Mouse (Mus musculus) cerebellum, postnatal 25 days (tissue): ENCODE data around the gene Chd2.

Experiments
- DNase-seq, 2 experiments: peaks; one replicate each; pipeline ENCODE4 v3.0.0; 2021; ENCODE audit warnings: mixed read lengths in 2 of 2

Chd2 gene

DNA sequence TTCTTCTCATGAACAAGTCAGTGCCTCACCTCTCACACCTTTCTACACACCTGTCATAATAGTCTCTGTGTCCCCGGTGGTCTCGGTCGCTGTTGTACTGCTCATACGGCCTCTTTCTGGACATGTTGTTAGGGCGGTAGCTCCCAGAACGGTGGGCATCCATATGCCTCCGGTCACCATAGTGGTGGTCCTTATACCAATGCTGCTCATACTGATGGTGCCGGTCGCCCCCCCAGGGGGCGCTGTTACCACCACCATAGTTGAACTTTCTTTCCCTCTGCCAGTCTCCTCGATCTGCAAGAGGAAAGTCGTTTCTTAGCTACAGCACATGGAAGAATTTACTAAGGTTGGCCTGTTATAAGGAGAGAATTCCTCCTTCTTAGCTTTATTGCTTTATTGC, 105.9 kb downstream of the Chd2 start:
- peak in 1 of 2 experiments; percentile 39 for DNase-seq

DNA sequence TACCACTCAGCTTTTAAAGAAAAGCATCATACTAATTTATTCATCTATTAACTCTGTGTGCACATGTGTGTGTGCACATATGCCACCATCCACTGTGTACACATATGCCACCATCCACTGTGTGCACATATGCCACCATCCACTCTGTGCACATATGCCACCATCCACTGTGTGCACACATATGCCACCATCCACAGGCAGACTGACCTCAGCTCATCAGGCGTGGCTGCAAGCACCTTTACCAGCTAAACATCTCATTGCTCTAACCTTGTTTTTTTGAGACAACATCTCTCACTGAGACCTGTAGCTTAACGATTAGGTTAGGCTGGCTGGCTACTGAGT, 107.3 kb downstream of the Chd2 start:
- DNase-seq = no peak

DNA sequence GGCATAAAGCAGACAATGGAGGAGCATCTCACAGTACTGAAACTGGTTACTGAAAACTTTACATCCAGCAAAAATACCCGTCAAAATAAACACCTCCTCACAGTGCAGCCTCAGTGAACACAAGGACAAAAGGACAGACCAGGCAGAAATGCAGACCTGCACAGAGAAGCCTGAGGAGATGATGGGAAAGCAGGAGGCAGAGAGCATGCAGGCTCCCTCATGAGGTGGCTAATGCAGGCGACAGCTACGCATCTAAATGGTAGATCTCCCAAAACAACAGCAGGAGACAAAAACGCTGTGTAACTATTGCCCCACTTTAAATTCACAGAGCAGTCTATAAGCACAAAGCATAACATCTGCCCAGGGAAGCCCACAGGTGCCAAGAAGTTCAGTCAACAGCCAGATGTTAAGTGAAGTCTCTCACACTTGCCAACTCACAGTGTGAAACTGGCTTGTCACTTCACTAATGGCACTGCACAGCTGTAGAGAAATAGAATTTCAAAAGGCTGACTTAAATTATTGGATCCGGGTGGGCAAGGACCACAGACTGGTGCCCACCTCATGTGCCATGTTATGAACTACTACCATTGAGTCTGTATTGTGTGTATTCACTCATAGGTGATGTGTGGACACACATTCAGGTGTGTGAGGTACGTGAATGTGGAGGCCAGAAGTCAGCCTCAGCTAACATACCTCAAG, 107.8 kb downstream of the Chd2 start:
- DNase-seq = no peak

DNA sequence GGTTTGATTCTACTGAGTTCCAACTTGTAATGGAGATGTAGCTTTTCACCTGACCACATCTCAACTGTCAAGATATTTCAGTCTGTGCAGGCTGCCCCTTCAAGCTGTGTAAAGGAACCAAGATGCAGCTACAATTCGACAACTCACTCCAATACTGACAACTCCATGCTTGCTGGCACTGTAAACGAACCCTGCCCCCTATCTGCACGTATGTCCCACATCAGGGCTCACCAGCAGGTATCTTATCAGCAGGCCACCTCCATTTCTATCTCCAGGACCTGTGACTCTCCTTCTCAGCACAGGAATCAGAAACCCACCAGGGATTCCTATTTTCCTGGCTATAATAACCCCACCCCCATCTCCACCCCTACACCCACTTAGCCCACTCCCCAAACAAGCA, 113.1 kb downstream of the Chd2 start:
- DNase-seq = no peak

DNA sequence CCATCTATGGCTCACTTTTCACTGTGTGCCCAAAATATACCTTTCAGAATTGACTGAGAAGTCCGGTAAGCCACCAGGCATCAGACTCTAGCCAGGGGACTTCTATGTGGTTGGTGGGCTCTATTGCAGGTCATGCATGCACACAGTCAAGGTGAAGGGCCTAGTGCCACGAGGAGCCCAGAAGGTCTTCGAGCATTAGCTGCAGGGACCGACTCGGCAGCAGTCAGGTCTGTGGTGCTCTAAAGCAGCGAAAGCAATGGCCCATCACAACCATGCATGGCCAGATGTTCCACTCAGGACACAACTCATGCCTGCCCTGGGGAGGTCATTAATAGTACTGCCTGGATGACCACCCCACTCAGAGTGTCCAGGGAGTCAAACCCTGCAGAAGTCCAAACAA, 113.8 kb downstream of the Chd2 start:
- DNase-seq = no peak

DNA sequence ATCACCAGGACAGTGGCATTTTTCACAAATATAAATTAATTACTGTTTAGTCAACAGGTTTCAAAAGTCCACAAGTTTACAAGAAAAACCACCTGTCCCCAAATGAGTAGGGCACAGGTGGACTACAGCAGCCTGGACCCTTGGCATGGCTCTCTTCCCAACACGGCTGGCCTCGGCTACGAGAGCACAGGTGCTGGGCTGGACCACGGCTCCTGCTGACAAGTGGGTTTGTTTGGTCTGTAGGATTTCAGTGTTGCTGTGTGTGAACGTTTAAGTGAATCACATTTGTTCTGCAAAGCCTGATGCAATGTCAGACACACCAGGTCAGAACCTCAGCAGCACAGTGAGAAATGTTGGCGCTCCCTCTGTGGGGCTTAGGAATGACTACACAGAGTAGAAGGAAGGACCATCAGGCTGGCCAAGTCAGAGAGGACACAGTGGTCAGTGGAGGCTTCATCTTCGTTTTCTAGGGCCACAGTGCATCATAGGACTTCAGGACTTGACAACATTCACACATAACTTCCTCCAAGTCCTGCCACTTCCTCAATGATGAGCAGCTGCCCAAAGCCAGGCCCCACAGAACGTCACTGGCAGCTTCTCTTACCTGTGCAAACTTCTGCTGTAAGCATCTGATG, 114.8 kb downstream of the Chd2 start:
- DNase-seq = no peak

DNA sequence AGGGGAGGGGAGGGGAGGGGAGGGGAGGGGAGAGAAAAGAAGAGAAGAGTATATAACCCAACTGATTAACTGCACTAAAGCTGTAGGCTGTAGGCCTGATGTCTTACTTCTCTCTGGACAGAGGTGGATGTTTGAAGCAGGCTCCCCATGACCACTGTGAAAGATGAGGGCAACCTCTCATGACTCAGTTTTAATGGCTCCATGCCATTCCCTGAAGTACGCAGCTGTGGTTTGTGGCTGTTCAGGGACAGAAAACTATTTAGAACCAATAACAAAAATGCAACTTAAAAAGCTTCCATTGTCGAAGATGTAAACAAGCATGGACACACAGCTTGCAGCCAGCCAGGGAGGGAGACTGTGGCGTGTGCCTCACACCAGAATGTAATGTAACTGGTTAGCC, 115.4 kb downstream of the Chd2 start:
- no peak for DNase-seq

DNA sequence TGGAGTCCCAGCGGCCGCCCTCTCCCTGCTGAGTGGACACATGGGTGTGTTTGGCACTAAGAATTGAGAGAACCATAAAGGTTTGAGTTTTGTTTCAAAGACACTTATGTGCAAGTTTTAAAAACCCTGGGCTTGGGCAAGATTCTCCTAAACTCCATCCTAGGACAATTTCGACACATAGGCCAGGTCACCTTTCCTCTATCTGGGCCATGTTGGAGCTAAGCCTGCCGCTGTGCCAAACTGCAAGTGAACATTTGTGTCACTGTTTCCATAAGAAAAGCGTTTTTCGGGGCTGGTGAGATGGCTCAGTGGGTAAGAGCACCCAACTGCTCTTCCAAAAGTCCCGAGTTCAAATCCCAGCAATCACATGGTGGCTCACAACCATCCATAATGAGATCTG, 116.2 kb downstream of the Chd2 start:
- no peak for DNase-seq

DNA sequence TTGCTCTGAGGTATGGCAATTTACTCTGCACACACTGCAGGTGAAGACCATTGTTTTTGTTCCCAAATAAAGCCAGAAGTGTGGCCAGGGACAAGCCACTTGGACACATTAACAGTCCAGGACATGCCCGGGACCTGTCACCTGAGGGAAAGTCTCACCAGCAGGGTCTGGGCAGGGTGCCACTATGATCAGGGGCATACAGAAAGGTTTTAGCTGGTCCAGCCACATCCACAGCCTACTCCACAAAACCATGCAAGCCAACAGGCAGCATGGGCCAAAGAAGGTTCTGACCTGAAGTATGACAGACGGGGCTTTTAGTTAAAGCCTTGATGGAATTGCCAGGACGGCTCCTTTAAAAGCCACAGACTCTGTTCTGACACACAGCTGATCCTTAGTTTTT, 116.9 kb downstream of the Chd2 start:
- DNase-seq = peak; percentile 56 to 73

DNA sequence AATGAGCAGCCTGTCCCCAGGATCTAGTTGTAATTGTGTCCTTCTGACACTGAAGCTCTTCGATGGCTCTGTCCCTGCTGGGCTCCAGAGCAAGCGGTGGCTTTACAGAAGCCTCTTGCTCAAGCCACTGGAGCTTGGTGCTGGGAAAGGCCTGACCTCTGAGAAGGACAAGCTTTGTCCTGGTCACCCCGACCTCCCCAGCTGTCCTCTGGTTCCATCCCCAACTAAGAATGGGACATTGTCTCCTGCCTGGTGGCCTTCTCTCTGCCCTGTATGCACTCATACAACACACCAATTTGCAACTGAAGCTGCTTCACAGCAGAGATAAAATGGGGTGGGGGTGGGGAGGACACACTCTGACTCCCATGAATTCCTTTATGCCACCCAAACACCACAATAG, 117.4 kb downstream of the Chd2 start:
- DNase-seq = no peak

DNA sequence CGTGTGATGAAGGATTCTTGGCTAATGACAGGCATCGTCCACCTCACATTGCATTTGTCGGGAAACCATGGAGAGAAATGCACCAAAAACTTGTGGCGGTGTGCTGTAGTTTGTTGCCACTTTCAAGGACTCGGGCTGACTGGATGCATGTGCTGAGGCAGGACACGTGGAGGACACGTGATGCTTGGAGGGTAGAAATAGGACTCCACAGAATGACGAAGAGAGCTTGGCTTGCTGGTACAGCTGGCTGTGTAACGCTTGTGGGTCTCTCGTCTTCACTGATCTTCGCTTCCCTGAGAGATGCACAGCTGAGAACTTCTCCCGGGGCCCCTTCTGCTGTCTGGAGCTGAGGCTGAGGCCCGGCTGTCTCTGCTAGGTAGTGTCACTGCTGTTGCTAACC, 118.4 kb downstream of the Chd2 start:
- no peak for DNase-seq

DNA sequence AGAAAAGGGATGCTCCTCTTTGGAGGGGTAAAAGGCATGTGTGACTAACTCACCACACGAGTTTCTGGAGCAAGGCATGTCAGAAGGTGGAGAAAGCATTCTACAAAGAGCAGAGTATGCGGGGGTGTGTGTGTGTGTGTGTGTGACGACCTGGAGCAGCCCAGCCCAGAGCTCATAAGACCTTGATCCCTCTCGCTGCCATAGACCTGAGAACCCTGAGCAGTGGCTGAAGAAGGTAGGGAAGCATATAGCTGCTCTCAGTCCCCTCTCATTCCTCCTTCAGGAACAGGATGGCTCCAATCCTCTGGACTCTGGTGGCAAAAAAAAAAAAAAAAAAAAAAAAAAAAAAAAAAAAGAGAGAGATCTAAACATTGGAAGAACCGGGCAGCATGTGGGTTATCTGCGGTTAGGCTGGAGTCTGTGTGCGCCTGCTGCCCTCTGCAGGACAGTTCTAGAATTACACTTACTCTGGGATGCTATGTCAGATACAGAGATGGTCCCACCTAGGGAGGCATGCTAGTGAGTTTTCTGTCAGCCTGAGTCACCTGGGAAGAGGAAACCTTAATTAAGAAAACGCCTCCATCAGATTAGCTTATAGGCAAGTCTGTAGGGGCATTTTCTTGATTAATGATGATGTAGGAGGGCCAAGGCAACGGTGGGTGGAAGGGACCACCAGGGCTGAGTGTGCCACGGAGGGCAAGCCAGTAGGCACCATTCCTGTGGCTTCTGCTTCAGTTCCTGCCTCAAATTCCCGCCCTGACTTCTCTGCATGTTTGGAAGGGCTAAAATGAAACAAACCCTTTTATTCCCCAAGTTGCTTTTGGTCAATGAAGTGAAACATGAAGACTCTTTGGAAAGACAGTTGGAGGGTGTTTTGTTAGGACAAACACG, 119.2 kb downstream of the Chd2 start:
- DNase-seq = peak; percentile 84 to 88

DNA sequence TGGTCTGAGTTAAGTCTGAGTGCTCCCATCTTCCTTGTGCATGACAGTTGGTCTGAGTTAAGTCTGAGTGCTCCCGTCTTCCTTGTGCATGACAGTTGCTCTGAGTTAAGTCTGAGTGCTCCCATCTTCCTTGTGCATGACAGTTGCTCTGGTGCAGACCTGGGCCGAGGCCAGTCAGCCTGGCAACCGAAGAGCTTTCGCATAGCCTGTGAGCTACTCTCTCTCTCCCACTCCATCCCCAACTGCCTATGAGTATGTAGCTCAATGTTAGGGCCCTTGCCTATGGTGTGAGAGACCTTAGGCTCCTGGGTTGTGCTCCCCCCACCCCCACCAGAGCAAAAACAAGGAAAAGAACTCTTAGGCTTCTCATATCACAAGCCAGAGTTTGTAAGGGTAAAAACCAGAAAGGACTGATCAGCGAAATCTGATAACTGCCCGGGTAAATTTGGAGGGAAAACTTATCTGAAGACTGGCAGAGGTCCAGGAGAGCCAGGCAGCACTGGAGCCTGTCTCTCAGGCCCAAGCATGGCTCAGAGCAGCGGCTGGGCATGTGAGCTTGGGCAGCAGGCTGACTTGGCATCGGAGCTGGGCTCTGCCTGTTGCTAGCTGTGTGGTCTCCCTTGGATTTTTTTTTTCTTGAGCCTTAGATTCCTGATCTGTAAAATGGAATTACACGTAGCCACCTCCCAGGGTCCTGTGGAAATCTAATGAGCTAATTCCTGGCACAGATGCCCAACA, 120.2 kb downstream of the Chd2 start:
- DNase-seq = peak in 1 of 2 experiments; percentile 62

DNA sequence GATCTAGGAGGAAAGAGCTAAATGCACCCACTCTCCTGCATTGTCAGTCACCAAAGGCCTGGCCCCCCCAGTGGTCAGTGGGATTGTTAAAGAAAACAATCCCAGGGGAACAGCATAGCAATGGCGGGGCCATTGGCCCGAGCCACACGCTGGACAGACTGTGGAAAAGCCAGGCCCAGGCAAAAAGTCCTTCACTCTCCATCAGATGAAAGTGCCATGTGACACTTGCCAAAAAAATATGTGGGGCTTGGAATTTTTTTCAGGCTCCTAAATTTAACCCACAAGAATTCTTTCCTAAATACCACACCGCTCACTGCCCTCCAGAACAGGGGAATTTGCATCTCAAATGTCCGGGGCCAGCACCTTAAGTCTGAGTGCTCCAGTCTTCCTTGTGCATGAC, 120.8 kb downstream of the Chd2 start:
- no peak for DNase-seq

DNA sequence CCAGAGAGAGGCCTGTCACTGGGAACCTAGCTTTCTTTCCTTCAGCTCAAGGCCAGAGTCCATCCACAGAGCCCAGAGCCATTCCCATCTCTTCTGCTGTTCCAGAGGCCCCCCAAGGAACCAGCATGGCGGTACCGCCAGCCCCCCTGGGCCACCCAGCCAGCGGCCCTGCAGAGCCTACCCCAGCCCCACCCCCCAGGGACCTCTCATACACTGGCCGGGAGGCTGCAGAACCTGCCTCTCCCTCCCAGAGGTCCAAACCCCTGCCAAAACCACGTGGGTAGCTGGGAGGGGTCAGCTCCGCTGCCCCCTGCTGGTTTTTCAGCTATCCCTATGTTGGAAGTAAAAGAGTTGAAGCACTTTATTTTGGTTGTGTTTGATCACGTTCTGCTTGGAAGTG, 122.3 kb downstream of the Chd2 start:
- no peak for DNase-seq

DNA sequence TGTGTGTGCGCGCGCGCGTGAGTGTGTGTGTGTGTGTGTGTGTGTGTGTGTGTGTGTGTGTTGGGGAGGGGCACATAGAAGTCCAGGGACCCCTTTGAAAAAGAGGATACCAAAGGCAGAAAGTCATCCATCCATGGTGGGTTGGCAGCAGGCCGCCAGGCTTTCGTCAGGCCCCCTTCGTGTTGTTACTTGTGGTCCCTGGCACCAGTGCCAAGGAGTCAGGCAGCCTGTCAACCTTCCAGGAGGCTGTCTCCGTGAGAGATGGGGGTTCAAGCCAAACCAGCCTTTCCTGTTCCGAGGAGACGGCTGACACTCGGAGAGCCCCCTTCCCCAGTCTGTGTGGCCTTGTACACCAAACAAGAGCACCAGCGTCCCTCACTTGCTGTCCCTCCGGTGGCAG, 127.4 kb downstream of the Chd2 start:
- no peak for DNase-seq

DNA sequence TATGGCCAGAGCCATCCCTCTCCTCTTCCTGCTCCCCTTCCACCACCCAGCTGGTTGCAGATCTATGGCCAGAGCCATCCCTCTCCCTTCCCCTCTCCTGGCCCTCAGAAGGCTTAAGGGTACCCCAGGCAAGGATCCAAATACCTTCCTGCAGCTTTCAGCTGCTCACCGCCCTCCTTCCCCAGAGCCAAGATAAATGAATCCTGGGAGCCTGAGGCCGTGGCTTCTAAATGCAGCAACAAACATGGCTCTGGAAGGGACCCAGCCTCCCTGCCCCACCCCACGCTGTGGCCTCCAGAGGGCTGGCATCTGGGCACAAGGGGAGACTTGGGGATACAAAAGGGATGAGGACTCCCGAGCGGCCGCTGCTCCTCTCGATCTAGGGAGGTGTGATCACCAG, 129.2 kb downstream of the Chd2 start:
- DNase-seq = peak in 1 of 2 experiments; percentile 30

DNA sequence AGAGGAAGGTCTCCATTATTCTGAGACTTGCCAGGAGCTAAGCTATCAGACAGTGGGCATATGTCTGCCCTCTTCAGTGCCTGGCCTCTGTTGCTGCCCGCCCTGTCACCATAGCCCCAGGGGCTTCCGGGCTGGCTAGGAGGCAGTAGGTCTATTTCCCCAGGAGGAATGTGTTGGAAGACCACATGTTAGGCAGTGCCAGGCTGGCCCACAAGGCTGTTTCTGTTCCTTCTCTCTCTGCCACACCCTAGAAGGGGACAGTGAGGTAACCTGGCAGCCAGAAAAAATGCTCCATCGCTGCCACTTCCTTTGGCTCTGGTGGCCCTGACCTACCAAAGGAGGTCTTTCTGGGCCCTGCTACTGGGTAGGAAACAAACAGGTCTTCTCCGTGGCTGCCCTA, 129.6 kb downstream of the Chd2 start:
- no peak for DNase-seq

DNA sequence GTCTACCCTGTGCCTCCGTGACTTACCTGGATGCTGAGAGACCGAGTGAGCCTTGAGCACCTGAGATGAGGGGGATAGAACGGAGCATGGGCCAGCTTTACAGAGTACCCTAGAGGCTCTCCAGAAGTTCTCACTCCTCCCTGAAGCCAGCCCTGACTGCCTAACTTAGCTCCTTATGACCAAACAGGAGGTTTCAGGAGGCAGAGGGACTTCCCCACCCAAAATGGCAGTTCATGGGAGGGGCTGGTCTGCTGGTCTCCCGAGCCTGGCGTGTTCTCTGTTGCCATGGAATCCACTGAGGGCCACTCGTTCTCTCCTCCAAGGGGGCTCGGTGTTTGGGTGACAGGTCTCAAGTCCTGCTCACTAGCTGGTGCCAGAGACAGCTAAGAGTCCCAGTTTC, 130.1 kb downstream of the Chd2 start:
- no peak for DNase-seq

DNA sequence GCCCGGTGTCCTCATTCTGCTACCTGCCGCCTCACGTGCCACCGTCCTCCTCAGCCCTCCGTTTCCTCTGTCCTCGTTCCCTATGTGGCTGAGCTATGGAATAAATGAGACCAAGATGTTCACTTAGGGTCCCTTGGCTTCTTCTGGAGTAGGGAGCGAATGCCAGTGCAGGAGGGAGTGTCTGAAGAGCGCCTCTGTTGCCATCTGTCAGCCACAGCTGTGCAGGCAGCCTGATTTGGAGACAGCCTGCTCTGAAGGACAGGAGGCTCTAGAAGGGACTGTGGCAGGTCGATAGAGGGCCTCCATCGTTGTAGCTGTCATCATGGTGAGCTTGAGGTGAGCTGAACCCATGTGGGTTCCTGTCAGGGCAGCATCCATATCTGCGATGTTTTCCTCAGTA, 136.1 kb downstream of the Chd2 start:
- DNase-seq = no peak

DNA sequence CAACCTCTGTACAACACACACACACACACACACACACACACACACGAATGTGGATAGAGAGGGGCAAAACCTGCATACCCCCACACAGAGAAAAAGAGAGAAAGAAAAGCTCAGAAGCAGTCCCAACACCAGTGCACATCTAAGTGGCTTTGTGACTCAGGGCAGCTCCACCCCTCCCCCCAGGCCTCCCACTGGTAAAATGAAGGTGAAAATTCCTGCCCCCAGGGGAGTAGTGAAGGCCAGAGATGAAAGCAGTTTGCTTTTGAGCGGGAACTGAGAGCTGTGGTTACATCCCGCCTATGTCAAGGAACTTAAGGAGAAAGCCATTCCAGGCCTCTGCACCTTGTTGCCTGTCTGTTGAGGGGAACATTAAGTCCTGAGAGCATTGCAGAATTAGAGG, 138.1 kb downstream of the Chd2 start:
- DNase-seq = no peak

DNA sequence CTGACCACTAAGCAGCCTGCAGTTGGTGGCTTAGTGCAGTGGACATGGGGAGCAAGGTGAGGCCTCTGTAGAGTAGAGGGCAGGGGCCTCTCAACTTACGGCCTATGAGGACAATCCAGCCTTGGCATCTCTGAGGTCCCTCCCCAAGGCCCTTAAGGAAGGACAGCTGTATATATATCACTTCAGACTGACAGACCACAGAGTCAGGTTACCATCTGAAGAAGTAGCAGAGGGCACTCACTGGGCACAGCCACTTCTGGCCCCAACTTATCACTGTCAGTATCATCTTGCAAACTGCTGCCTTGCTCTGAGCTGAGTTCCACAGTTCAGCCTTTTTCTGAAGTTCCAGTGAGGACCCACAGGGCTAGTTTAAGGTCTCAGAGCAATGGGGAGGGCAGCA, 139.0 kb downstream of the Chd2 start:
- DNase-seq = no peak

DNA sequence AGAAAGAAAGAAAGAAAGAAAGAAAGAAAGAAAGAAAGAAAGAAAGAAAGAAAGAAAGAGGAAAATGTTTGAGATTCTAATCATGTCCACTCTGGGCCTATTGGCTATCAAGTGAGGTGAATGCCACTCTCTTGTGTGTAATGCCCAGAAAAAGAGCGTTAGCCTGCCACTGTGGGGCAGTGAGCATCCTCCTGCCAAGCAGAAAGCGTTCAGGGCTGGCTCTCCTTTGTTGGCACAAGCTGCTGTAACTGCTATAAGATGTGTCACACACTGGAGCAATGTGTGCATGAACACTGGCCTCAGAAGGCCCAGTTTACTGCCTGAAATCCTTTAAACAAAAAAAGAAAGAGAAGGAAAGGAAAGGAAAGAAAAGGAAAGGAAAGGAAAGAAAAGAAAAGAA, 139.5 kb downstream of the Chd2 start:
- peak in 1 of 2 experiments; percentile 34 for DNase-seq
